Mouse (Mus musculus) myocyte (in vitro differentiated cells): ENCODE measurements around the gene Tmem123.

Source experiments
- MAX ChIP-seq: IDR thresholded peaks from one replicate; pipeline ENCODE4 v1.6.1; 2011; ENCODE audit warnings: low read depth, mild to moderate bottlenecking, control low read depth
- POLR2A ChIP-seq: IDR thresholded peaks from one replicate; pipeline ENCODE4 v1.6.1; 2011; ENCODE audit warnings: low read depth, mild to moderate bottlenecking, control low read depth, moderate library complexity; ENCODE audit not compliant: insufficient read length
- POLR2AphosphoS2 ChIP-seq: IDR thresholded peaks from one replicate; pipeline ENCODE4 v1.6.1; 2011; ENCODE audit warnings: low read depth, control low read depth; ENCODE audit not compliant: insufficient read length
- REST ChIP-seq: IDR thresholded peaks from one replicate; pipeline ENCODE4 v1.6.1; 2011; ENCODE audit warnings: mild to moderate bottlenecking, control low read depth, moderate library complexity; ENCODE audit not compliant: insufficient read depth, insufficient read length
- SRF ChIP-seq: IDR thresholded peaks from one replicate; pipeline ENCODE4 v1.6.1; 2011; ENCODE audit warnings: low read depth; ENCODE audit not compliant: control insufficient read depth, insufficient read length
- TCF12 ChIP-seq: IDR thresholded peaks from one replicate; pipeline ENCODE4 v1.6.1; 2011; ENCODE audit warnings: mild to moderate bottlenecking, control low read depth; ENCODE audit not compliant: poor library complexity, insufficient read depth, severe bottlenecking
- USF1 ChIP-seq: IDR thresholded peaks from one replicate; pipeline ENCODE4 v1.6.1; 2011; ENCODE audit warnings: low read depth, mild to moderate bottlenecking, control low read depth, moderate library complexity

DNA sequence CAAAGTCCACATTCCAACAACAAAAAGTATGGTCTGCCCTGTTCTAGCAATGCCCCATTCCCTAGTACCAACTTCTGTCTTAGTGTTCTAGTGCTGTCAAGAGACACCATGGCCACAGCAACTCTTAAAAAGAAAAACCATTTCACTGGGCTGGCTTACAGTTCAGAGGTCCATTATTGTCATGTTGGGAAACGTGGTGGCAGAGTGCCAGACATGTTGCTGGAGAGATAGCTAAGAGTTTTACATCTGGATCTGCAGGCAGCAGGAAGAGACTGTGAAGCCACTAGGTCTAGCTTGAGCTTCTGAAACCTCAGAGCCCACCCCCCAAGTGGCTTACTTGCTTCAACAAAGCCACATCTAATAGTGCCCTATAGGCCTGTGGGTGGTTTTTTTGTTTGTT lies 13.8 kb downstream of the Tmem123 start:
- TF ChIP-seq POLR2A (no peak), TCF12 (no peak), REST (no peak), POLR2AphosphoS2 (no peak), MAX (no peak), SRF (no peak), USF1 (no peak)
